Mouse (Mus musculus): ENCODE measurements around the gene Naaladl2.

DNA sequence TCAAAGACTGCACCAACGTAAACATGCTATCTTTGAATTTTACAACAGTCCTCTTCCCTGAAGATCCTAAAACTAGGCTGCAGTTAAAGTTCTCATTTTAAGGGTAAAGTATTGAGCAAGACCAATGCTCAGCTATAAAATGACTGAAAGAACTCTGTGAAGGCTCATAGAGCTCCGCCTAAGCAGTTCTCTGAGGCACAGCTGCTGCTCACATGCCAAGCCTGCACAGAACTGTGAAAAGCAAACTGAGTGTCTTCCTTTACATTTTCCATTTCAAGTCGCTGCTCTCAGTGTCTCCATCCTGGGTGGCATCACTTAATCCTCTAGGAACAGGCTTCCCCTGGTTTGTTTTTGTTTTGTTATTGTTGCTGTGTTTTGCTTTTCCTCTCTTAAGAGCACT lies 12.2 kb downstream of the Naaladl2 start:
- TF ChIP-seq CTCF (IDR thresholded peaks at IDR 0.05; ENCODE audit: control insufficient read depth, insufficient read depth, low read length) (no peak), POLR2A (IDR thresholded peaks at IDR 0.05; ENCODE audit: borderline replicate concordance, control insufficient read depth, low read depth, low read length) (no peak)
